Mouse (Mus musculus) gastrocnemius, adult 2 months (tissue): ENCODE results near the gene Pdgfa. TPM values are rescaled to one million over a fixed set of nuclear protein-coding genes. Genes with fewer than 3 reads are reported as not detected.

Experiments
- DNase-seq: peaks from one replicate; pipeline ENCODE4 v3.0.0; 2022
- H3K27ac ChIP-seq: fragments of 200-600 bp; 2 replicates; pipeline ENCODE4 v1.8.1; 2022; ENCODE audit warnings: mild to moderate bottlenecking
- H3K4me3 ChIP-seq: fragments of 200-600 bp; 2 replicates; pipeline ENCODE4 v1.8.1; 2022; ENCODE audit warnings: mild to moderate bottlenecking, moderate library complexity
- CTCF ChIP-seq: fragments of 200-600 bp; IDR thresholded peaks from 2 replicates; pipeline ENCODE4 v1.8.1; 2022; ENCODE audit warnings: antibody characterized with exemption, mild to moderate bottlenecking, moderate library complexity
- intact Hi-C: fragments of 180-260 bp; cut with DNase I; formaldehyde crosslinking; loops from one replicate; pipeline ENCODE4 v1.15.1; 2025
- total RNA-seq, 2 experiments: library from RNA; stranded (reverse); gene quantifications; 2 replicates each; pipeline ENCODE4 v1.2.3; 2021

Pdgfa gene
- total RNA-seq, 2 experiments from 2014 or later = 17.8 to 27.4 TPM

DNA sequence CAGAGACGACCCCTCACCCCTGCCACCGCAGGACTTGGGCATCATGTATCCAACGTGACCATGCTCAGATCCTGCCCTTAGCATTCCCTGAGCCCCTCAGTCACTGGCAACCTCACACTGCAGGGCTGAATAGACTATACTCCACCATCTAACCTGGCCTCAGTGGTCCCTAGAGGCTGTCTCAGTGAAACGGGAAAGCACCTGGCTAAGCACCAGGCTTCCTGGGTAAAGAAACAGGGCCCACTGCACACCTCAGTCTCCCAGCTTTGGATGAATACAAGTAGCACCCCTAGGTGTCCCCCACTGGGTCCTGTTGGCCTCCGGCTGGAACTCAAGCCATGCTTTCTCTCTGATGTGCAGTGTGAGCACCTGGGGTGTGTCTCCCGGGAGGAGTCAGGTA lies 23.7 kb downstream of the Pdgfa start:
- TF ChIP-seq CTCF = no peak
- no peak overlapping the region for H3K4me3 ChIP-seq
- H3K27ac ChIP-seq = no peak overlapping the region
- DNase-seq = no peak
- intact Hi-C loops = no loop called here

DNA sequence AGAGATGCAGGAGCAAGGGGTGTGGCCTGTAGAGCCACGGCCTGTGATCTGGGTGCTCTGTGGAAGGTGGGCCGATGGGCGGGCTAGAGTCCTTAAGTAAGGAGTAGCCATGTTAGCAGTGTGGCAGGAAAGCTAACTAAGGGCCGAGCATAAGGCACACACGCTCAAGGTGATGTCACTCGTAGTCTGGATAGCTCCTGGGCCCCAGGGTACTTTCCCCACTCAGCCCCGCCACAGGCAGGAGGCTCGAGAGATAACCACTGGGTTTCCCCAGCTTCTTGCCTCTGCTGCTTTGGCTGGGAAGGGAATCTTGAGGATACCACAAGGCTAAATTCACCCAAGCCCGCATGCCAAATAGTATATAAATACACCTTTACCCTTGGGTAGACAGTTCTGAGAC lies 25.8 kb downstream of the Pdgfa start:
- intact Hi-C loops = no loop called here
- no peak for TF ChIP-seq CTCF
- DNase-seq = no peak
- H3K27ac ChIP-seq = no peak overlapping the region; the same call in 1 of the 2 replicates
- no peak overlapping the region for H3K4me3 ChIP-seq

DNA sequence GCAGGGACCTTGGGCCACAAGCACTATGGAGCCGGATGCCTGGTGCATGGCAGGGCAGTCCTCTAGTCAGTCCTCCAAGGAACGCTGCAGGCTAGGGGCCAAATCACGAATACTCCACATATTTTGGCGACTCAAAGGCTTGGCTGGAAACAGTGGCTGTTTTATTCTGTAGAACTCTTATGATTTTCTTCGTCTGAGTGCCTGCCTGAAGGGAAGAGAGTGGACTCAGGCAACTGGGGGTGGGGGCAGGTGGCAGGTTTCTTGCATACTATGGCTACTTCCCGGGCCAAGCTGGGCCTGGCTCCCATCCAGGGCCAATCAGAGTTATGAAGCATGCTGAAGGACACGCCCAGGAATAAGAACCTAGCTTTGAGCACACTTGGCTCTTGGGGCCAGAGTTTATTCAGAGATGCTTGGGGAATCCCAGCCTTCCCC lies 27.1 kb downstream of the Pdgfa start:
- intact Hi-C loops = no loop called here
- no peak for TF ChIP-seq CTCF

DNA sequence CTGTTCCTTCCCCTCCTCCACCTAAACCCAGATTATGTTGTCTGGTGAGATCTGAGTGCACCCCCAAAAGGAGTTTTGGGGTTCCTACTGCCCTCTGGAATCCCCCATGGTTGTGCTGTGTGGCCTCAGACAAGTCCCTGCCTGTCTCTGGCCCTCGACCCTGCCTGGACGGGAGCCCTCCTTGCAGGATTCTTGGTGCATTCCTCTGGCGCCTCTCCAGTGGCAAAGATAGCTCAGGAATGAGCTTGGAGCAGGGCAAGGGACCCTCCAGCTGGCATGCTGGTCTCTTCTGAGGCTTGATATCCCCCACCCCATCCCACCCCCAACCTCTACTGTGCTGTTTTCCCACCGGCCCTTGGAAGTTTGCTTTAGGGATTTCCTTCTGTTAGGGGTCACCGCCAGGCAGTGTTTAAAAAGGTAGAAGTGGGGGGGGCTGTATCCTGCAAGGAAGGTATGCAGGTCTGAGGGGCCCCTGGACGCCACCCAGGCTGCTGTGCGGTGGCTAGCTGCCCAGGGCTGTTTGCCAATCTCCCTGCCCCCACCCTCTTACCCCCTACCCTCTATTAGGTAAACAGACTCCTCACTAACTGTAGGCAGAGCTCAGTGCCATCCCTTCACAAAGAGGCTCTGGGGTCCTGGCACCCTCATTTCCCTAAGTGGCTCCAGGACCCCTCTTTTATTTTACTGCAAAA lies 31.0 kb downstream of the Pdgfa start:
- H3K27ac ChIP-seq = no peak overlapping the region
- intact Hi-C loops = no loop called here
- TF ChIP-seq CTCF = no peak
- no peak for DNase-seq
- H3K4me3 ChIP-seq = no peak overlapping the region

More for the DNA sequence above, 27.1 kb downstream of the Pdgfa start:
- DNase-seq = peak; percentile 70
- no peak overlapping the region for H3K4me3 ChIP-seq
- H3K27ac ChIP-seq = peak overlapping the region; percentile 56; the same call in 1 of the 2 replicates

DNA sequence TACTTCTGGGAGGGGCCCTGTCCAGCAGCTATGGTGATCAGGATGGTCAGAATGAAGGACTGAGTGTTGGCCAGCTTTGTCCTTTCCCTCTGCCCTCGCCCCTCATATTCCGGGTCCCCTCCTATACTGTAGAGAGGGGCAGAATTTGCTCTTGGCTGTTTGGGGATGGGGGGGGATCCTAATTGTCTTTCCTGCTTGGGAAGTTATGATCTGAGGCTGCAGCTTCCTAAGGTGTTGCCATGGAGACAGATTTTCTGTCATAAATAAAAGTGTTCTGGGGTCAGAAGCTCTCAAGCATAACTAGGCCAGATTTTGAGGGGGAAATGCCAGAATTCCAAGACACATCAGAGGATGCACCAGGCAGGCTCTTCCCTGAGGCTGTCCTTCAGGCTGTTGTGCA lies 31.6 kb downstream of the Pdgfa start:
- Histone ChIP-seq H3K27ac (no peak overlapping the region), H3K4me3 (no peak overlapping the region)
- no peak for TF ChIP-seq CTCF
- DNase-seq = no peak
- intact Hi-C loops = no loop called here

DNA sequence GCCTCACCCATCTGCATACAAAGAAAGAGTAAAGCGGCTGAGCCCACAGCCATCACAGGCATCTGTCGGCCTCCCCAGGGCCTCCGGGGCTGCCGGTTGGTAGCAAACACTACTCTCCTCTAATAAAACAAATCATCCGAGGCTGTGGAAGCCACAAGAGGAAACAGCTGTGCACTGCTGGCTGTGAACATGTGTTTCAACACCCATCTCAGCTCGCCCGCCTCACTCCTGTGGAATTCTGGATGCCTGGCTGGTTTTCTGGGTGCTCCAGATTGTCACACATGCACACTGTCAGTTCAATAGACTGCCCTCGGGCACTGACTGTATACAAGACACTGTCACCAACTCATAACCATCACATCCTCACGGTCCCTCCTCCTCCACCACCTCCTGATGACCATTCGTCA lies 40.7 kb downstream of the Pdgfa start:
- no peak for TF ChIP-seq CTCF
- intact Hi-C loops = no loop called here
- DNase-seq = no peak
- no peak overlapping the region for H3K27ac ChIP-seq
- no peak overlapping the region for H3K4me3 ChIP-seq

DNA sequence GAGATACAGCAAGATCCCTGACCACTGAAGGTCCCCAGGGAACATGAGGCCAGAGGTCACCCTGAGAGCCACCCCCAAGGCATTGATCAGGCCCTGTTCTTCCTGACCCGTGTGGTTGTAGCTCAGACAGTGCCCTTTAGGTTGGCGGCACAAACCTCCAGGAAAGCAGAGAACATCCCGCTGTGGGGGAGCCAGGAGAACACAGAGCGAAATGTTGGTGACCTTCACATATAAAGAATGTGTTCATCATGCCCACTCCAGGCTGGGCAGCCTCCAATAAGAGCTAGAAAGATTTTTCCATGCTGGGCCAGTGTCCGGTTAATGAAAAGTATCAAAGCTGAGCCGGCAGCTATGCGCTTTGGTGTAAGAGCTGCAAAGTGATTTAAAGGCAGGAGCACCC lies 43.2 kb downstream of the Pdgfa start:
- intact Hi-C loops = loop anchor here (2.0 kb wide), 1 partner anchor 41 kb away; no protein-coding TSS in a partner anchor
- Histone ChIP-seq H3K4me3 (no peak overlapping the region), H3K27ac (no peak overlapping the region; the same call in 1 of the 2 replicates)
- no peak for TF ChIP-seq CTCF
- DNase-seq = no peak

DNA sequence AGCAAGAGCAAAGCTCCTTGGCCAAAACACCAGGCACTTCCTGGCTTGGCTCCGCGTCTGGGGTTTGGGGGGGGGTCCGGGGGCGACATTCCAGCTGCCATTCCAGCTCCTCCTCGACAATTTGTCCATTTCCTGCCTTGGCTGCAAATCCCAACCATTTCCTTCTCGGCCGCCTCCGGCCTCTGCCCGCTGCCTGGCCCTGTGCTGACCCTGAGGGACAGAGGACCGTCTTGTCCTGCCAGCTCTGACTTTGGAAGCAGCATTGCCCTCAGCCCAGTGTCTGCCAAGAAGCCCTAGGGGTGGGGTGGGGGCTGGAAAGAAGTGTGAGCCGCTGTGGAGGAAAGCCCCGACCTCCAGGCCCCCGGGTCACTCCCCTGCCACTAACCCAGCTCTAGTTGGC lies 44.2 kb downstream of the Pdgfa start:
- no peak for TF ChIP-seq CTCF
- intact Hi-C loops = loop anchor here (2.0 kb wide), 1 partner anchor 42 kb away; no protein-coding TSS in a partner anchor
- peak overlapping the region; percentile 78 for H3K27ac ChIP-seq
- no peak overlapping the region for H3K4me3 ChIP-seq
- peak; percentile 68 for DNase-seq

DNA sequence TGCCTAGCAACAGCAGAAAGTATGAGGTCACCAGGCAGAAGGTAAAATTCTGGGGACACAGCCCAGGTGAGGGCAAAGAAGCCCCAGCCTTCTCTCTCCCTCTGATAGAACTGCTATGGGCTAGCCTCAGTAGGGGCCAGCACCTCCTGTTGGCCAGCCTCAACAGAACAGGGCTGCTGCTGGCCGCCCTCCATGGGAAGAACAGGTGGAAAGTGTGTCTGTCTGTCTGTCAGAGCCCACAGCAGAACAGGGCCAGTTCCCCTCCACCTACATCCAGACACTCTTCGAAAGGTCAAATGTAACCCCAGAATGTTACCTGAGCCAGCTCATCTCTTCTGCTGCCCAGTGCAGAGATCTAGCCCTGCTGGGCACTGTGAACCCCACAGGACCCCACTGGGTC lies 45.9 kb downstream of the Pdgfa start:
- TF ChIP-seq CTCF = peak; percentile 52
- DNase-seq = peak; percentile 86
- intact Hi-C loops = no loop called here
- Histone ChIP-seq H3K4me3 (no peak overlapping the region), H3K27ac (peak overlapping the region; percentile 78)

DNA sequence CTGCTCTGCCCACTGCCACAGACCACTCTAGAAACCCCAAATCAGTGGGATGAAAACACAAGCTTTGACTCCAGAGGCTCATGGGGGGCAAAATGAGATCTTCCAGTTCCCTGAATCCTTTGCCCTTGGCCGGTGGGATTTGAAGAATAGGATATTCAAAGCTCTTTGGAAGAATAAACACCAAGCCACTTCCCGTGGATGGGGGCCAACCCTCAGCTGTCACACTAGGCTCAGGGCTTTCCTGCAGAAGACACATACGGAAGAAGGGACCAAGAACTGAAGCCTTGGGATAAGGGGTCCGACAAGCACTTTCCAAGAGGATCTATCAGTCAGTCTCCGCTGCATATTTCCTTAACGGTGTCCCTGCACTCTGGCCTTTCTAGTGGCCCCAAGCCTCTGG lies 48.0 kb downstream of the Pdgfa start:
- no peak for TF ChIP-seq CTCF
- Histone ChIP-seq H3K27ac (peak overlapping the region; percentile 88), H3K4me3 (no peak overlapping the region)
- intact Hi-C loops = no loop called here
- DNase-seq = no peak

DNA sequence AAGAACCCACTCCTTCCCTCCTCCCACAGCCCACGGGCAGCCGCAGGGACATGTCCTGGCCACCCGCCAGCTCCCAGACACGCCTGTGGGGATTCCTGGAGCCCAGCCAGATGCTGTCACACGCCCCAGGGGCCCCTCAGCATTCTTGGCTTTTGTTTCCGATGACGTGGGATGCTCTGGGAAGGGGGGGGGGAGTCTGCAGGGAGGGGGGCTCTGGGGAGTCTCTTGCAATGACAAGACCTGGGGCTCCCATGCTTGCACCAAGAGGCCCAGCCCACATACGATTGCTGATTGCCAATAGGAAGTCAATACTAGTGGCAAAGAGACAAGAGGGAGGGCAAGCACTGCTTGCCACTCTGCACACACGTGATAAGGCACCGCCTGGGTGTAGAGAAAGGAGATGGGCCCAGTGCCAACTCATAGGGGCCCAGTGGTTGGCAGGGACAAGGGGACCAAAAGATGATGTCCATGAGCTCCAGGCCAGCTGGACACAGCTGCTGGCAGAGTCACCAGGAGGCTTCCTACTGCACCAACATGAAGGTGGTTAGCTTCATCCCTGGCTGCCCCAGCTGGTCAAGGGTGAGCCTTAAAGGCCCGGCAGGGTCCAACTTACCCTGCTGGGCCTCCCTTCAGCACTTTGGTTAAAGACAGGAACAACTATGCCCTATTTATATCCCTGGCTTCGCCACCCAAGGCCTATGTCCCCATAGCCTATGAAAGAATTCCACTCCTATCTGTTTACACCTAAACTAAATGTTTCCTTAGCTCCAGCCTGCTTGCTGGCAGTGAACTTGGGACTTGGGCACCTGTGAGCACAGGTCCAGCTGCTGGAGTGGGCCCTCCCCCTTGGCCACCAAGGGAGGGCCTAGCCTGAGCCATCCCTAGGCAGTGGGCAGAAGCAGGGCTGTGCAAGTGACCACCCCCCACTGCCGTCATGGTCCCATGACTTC lies 48.9 kb downstream of the Pdgfa start:
- peak overlapping the region; percentile 88 for H3K27ac ChIP-seq
- intact Hi-C loops = no loop called here
- H3K4me3 ChIP-seq = no peak overlapping the region
- DNase-seq = peak; percentile 75
- no peak for TF ChIP-seq CTCF

DNA sequence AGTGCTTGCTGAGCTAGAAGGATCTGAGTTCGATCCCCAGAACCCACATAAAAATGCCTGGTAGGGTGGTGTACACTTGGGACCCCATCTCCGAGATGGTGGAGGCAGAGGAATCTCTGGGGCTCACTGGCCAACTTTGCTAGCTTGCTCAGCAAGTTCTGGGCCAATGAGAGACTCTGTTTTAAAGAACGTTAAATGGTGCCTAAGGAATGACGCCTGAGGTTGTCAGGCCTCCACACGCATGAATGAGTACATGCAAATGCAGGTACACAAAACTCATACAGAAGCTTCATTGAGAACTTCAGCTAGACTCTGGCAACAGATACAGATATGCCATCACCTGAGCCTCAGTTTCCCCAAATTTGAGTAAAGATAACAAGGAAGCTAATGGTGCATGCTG lies 49.7 kb downstream of the Pdgfa start:
- Histone ChIP-seq H3K27ac (peak overlapping the region; percentile 88), H3K4me3 (no peak overlapping the region)
- intact Hi-C loops = no loop called here
- no peak for DNase-seq
- TF ChIP-seq CTCF = no peak

DNA sequence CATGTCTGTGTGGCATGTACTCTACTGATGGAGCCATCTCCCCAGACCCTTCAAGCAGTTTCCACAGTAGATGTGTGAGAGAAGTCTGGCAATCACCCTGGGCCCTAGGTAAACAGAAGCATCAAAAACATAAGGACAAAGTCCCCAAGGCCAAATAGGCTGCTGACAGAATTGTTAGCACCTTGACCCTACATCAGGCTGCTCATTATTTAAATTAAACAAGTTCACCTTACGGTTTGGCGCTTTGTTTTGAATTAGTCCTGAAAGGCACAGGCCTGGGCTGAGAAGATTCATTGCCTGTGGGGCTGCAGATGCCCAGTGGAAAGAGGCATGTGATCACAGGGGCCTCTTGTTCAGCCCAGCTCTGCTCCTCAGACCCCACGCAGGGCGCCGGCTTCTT lies 50.2 kb downstream of the Pdgfa start:
- intact Hi-C loops = no loop called here
- TF ChIP-seq CTCF = no peak
- DNase-seq = no peak
- no peak overlapping the region for H3K4me3 ChIP-seq
- H3K27ac ChIP-seq = peak overlapping the region; percentile 20; the same call in 1 of the 2 replicates
